Mouse (Mus musculus) hindbrain, embryonic 13.5 days (tissue): ENCODE measurements at regions not wholly inside any gene's neighbourhood (a gene's known extent, or its start where the extent isn't known, plus 50 kb on each side); places are given as distances from the start of the nearest gene placed in this dataset.

Experiments used
- ATAC-seq: fragments of 200-750 bp; cut with Nextera tagmentation; 2 replicates; pipeline ENCODE4 v1.8.0; 2017; ENCODE audit warnings: moderate TSS enrichment; ENCODE audit not compliant: low FRiP score
- H3K27ac ChIP-seq: fragments of 300-500 bp; sonication (generic); 2 replicates; pipeline ENCODE4 v1.5.1; 2015; ENCODE audit warnings: inconsistent platforms, mild to moderate bottlenecking, moderate library complexity
- H3K27me3 ChIP-seq: fragments of 300-500 bp; sonication (generic); 2 replicates; pipeline ENCODE4 v1.6.1; 2015; ENCODE audit warnings: mild to moderate bottlenecking, inconsistent platforms
- H3K36me3 ChIP-seq: fragments of 300-500 bp; sonication (generic); 2 replicates; pipeline ENCODE4 v1.6.1; 2015; ENCODE audit warnings: mild to moderate bottlenecking, inconsistent platforms
- H3K4me1 ChIP-seq: fragments of 300-500 bp; sonication (generic); replicated peaks from 2 replicates; pipeline ENCODE4 v1.6.1; 2015; ENCODE audit warnings: inconsistent platforms
- H3K4me2 ChIP-seq: fragments of 300-500 bp; sonication (generic); 2 replicates; pipeline ENCODE4 v1.6.1; 2015; ENCODE audit warnings: inconsistent platforms, mild to moderate bottlenecking, moderate library complexity
- H3K4me3 ChIP-seq: fragments of 300-500 bp; sonication (generic); 2 replicates; pipeline ENCODE4 v1.5.1; 2015; ENCODE audit warnings: mild to moderate bottlenecking, inconsistent platforms
- H3K9ac ChIP-seq: fragments of 300-500 bp; sonication (generic); 2 replicates; pipeline ENCODE4 v1.6.1; 2015; ENCODE audit warnings: mild to moderate bottlenecking, inconsistent platforms
- H3K9me3 ChIP-seq: fragments of 300-500 bp; sonication (generic); 2 replicates; pipeline ENCODE4 v1.6.1; 2016; ENCODE audit warnings: inconsistent platforms
- WGBS: fragments of 180-500 bp; shearing (Covaris S2); methylation state at CpG from one replicate; pipeline ENCODE4 v1.1.7; 2015; 5-methylcytosine and 5-hydroxymethylcytosine counted together

DNA sequence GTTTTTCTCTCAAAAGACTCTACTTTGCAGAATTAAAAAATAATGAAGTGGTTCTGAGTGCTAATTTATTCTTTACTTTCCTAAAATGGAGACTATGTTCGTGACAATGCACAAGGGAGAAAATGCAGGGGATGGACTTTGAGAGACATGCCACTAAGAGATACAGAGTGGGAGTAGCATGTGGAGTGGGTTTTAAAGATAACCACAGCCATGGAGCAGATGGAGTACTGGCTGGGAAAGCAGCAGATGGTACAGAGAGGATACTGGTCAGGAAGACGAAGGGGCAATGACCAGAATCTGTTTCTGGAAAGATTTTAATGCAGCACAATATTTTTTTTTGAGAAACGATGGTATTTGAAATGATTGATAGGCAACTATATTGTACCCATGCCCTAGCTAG, 416.7 kb downstream of the Chl1 start:
- Histone ChIP-seq H3K27ac (no peak overlapping the region), H3K4me1 (no peaks in the 10 kb centered on the region), H3K27me3 (no peaks in the 10 kb centered on the region), H3K36me3 (no peaks in the 10 kb centered on the region), H3K9ac (no peak overlapping the region), H3K4me2 (no peak overlapping the region), H3K9me3 (no peaks in the 10 kb centered on the region), H3K4me3 (no peak overlapping the region)
- WGBS = 80% methylated on average over 3 of the region's 3 CpGs
- no peak for ATAC-seq

- no peak for ATAC-seq
- 88% methylated on average over 5 of the region's 5 CpGs for WGBS
- Histone ChIP-seq H3K36me3 (no peaks in the 10 kb centered on the region), H3K4me2 (no peak overlapping the region), H3K4me1 (no peaks in the 10 kb centered on the region), H3K9ac (no peak overlapping the region), H3K27me3 (no peaks in the 10 kb centered on the region), H3K4me3 (no peak overlapping the region), H3K9me3 (no peaks in the 10 kb centered on the region), H3K27ac (no peak overlapping the region)
Measured at GRCm38 (mm10) chr6:103940345-103940744, 430.0 kb downstream of the Chl1 start.

DNA sequence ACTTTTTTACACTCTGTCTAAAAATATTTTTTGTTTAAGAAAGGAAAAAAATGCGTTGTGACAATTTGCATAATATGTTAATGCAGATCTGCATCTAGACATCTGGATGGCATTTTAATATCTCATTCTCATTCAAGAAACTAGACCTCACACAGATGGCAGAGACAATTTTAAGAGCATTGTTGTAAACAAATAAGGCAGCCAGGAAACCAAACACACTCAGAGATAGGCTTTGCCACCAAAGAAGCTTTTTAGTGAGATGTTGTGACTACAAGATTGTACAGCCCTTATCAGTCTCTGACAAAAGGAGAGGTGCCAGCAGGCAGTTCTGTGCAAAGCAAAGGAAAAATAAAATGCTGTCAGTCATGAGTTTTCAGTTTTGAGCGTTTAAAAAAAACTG, 434.0 kb downstream of the Chl1 start:
- WGBS = 73% methylated on average over 2 of the region's 2 CpGs
- no peaks in the 10 kb centered on the region for H3K27me3 ChIP-seq
- H3K4me2 ChIP-seq = no peak overlapping the region
- no peaks in the 10 kb centered on the region for H3K36me3 ChIP-seq
- H3K27ac ChIP-seq = no peak overlapping the region
- no peaks in the 10 kb centered on the region for H3K9me3 ChIP-seq
- ATAC-seq = no peak
- H3K4me1 ChIP-seq = no peaks in the 10 kb centered on the region
- no peak overlapping the region for H3K9ac ChIP-seq
- H3K4me3 ChIP-seq = no peak overlapping the region

DNA sequence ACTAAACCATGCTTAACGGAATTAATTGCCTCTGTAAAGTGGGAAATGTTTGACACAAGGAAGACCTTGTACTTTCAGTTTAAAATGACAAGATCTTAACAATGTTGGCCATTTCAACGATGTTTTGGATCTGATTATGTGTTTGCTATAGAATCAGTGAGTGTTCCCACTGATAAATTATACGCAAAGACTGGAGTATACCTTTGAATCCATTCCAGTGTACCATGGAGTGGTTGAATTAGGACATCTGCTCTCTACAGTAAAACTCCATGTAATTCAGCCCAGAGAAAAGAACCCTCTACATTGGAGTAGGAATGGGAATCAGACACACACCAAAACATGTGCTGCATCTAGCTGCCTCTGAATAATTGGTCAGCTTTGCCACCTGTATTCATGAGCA, 437.1 kb downstream of the Chl1 start:
- ATAC-seq = no peak
- H3K27me3 ChIP-seq = no peaks in the 10 kb centered on the region
- H3K4me1 ChIP-seq = no peaks in the 10 kb centered on the region
- no peak overlapping the region for H3K27ac ChIP-seq
- no peaks in the 10 kb centered on the region for H3K9me3 ChIP-seq
- 86% methylated on average over 3 of the region's 3 CpGs for WGBS
- H3K36me3 ChIP-seq = no peaks in the 10 kb centered on the region
- no peak overlapping the region for H3K4me2 ChIP-seq
- H3K4me3 ChIP-seq = no peak overlapping the region
- no peak overlapping the region for H3K9ac ChIP-seq

- Histone ChIP-seq H3K36me3 (no peaks in the 10 kb centered on the region), H3K9ac (no peak overlapping the region), H3K9me3 (no peaks in the 10 kb centered on the region), H3K27me3 (no peaks in the 10 kb centered on the region), H3K27ac (no peak overlapping the region), H3K4me1 (no peaks in the 10 kb centered on the region), H3K4me3 (no peak overlapping the region), H3K4me2 (no peak overlapping the region)
- no peak for ATAC-seq
- WGBS = 58% methylated on average over 1 of the region's 1 CpGs
Measured at GRCm38 (mm10) chr6:103953134-103953771, 442.9 kb downstream of the Chl1 start.

DNA sequence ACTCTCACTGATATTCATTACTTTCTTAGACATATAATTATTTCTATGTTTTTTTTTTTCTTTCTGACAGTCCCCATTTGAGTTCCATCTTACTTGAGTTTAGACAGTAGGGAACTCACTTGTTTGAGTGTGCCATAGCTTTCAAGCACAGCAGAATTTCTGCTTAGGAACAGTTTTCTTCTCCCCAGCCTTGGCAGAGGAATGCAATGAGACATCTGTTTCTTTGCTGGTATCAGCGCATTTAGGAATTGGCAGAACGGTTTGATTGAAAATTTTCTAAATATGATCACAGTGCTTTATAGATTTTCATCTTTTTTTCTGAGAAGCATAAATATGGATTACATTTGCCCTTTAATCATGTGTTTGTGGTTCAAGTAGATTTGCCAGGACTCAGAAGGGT, 448.6 kb downstream of the Chl1 start:
- no peaks in the 10 kb centered on the region for H3K27me3 ChIP-seq
- no peaks in the 10 kb centered on the region for H3K36me3 ChIP-seq
- no peak overlapping the region for H3K27ac ChIP-seq
- no peaks in the 10 kb centered on the region for H3K9me3 ChIP-seq
- H3K4me2 ChIP-seq = no peak overlapping the region
- no peak overlapping the region for H3K4me3 ChIP-seq
- H3K4me1 ChIP-seq = no peaks in the 10 kb centered on the region
- no peak overlapping the region for H3K9ac ChIP-seq
- ATAC-seq = no peak
- 94% methylated on average over 2 of the region's 2 CpGs for WGBS

GRCm38 (mm10) chr6:103967811-103968420, 457.5 kb downstream of the Chl1 start:
- H3K4me1 ChIP-seq = no peaks in the 10 kb centered on the region
- H3K4me2 ChIP-seq = no peak overlapping the region
- no peaks in the 10 kb centered on the region for H3K36me3 ChIP-seq
- H3K27me3 ChIP-seq = no peaks in the 10 kb centered on the region
- ATAC-seq = no peak
- no peaks in the 10 kb centered on the region for H3K9me3 ChIP-seq
- H3K4me3 ChIP-seq = no peak overlapping the region
- WGBS = 100% methylated on average over 1 of the region's 1 CpGs
- no peak overlapping the region for H3K27ac ChIP-seq
- H3K9ac ChIP-seq = no peak overlapping the region

DNA sequence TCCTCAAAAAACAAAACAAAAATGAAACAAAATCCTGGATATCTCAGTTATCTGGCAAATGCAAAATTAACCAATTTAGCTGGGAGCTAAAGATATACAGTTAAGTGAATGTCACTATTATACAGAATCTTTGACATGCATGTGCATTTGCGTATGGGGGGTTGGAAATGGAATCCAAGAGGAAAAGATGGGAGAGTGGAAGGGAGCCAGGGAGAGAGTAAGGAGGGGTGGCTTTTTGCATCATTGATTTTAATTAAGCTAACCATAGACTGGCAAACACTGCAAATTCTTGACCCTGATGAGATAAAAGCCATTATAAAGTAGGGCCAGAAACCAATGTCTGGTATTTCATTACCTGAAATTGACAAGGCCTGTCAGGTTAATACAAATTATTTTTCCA, 488.8 kb downstream of the Chl1 start:
- ATAC-seq = no peak
- Histone ChIP-seq H3K27ac (no peak overlapping the region), H3K4me3 (no peak overlapping the region), H3K27me3 (no peaks in the 10 kb centered on the region), H3K36me3 (no peaks in the 10 kb centered on the region), H3K4me1 (no peaks in the 10 kb centered on the region), H3K9ac (no peak overlapping the region), H3K9me3 (no peaks in the 10 kb centered on the region), H3K4me2 (no peak overlapping the region)
- 83% methylated on average over 1 of the region's 1 CpGs for WGBS

GRCm38 (mm10) chr6:104028439-104029091, 464.0 kb upstream of the Cntn6 start:
- 10% methylated on average over 9 of the region's 9 CpGs for WGBS
- H3K36me3 ChIP-seq = no peaks in the 10 kb centered on the region
- no peaks in the 10 kb centered on the region for H3K9me3 ChIP-seq
- H3K27ac ChIP-seq = no peak overlapping the region
- H3K4me3 ChIP-seq = no peak overlapping the region
- no peaks in the 10 kb centered on the region for H3K4me1 ChIP-seq
- H3K9ac ChIP-seq = no peak overlapping the region
- no peak overlapping the region for H3K4me2 ChIP-seq
- ATAC-seq = no peak
- no peaks in the 10 kb centered on the region for H3K27me3 ChIP-seq

GRCm38 (mm10) chr6:104038853-104039252, 453.7 kb upstream of the Cntn6 start:
- H3K27me3 ChIP-seq = no peaks in the 10 kb centered on the region
- ATAC-seq = no peak
- H3K4me1 ChIP-seq = no peaks in the 10 kb centered on the region
- no peak overlapping the region for H3K4me2 ChIP-seq
- no peaks in the 10 kb centered on the region for H3K36me3 ChIP-seq
- H3K4me3 ChIP-seq = no peak overlapping the region
- no peak overlapping the region for H3K27ac ChIP-seq
- H3K9me3 ChIP-seq = no peaks in the 10 kb centered on the region
- no peak overlapping the region for H3K9ac ChIP-seq

GRCm38 (mm10) chr6:104040450-104040849, 452.1 kb upstream of the Cntn6 start:
- H3K27me3 ChIP-seq = no peaks in the 10 kb centered on the region
- H3K9ac ChIP-seq = no peak overlapping the region
- ATAC-seq = no peak
- 91% methylated on average over 2 of the region's 2 CpGs for WGBS
- H3K9me3 ChIP-seq = no peaks in the 10 kb centered on the region
- H3K4me3 ChIP-seq = no peak overlapping the region
- H3K4me2 ChIP-seq = no peak overlapping the region
- no peak overlapping the region for H3K27ac ChIP-seq
- no peaks in the 10 kb centered on the region for H3K4me1 ChIP-seq
- H3K36me3 ChIP-seq = no peaks in the 10 kb centered on the region

DNA sequence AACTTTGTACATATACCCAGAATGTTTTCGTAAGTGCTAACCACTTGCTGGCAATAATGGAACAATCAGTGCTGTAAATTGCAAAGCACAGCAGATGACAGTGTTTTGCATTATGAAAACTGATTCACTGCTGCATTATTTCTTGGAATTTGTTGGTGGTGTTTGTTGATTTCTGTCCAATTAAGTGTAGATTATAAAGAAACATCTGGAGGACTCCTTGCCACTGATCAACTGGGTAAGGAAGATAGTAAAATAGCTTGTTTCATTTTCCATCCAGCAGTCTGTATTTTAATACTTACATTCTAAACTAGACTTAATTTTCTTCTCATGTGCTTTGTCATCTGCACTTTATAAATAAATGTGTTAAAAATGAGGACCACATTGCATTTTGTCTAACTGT, 436.6 kb upstream of the Cntn6 start:
- H3K9me3 ChIP-seq = no peaks in the 10 kb centered on the region
- H3K4me2 ChIP-seq = no peak overlapping the region
- H3K4me1 ChIP-seq = no peaks in the 10 kb centered on the region
- H3K36me3 ChIP-seq = no peaks in the 10 kb centered on the region
- no peak for ATAC-seq
- H3K4me3 ChIP-seq = no peak overlapping the region
- no peaks in the 10 kb centered on the region for H3K27me3 ChIP-seq
- WGBS = 94% methylated on average over 1 of the region's 1 CpGs
- H3K27ac ChIP-seq = no peak overlapping the region
- H3K9ac ChIP-seq = no peak overlapping the region

- Histone ChIP-seq H3K9ac (no peak overlapping the region), H3K27me3 (no peaks in the 10 kb centered on the region), H3K27ac (no peak overlapping the region), H3K36me3 (no peaks in the 10 kb centered on the region), H3K4me3 (no peak overlapping the region), H3K4me1 (no peaks in the 10 kb centered on the region), H3K4me2 (no peak overlapping the region), H3K9me3 (no peaks in the 10 kb centered on the region)
- ATAC-seq = no peak
Measured at GRCm38 (mm10) chr6:104061692-104062263, 430.8 kb upstream of the Cntn6 start.
